Mouse (Mus musculus) left cerebral cortex, postnatal 4 days (tissue): ENCODE measurements around the gene Rab11fip3. TPM values are rescaled to one million over a fixed set of nuclear protein-coding genes. Genes with fewer than 3 reads are reported as not detected.

Source experiments
- DNase-seq: peaks from one replicate; pipeline ENCODE4 v3.0.0-alpha.2; 2022
- intact Hi-C: fragments of 180-260 bp; cut with DNase I; formaldehyde crosslinking; loops from one replicate; pipeline ENCODE4 v1.15.1; 2025
- total RNA-seq, 2 experiments: library from RNA; stranded (reverse); gene quantifications; 2 replicates each; pipeline ENCODE4 v1.2.3; 2021

Rab11fip3 gene
- total RNA-seq, 2 experiments from 2014 or later = 79.6 to 82.5 TPM

DNA sequence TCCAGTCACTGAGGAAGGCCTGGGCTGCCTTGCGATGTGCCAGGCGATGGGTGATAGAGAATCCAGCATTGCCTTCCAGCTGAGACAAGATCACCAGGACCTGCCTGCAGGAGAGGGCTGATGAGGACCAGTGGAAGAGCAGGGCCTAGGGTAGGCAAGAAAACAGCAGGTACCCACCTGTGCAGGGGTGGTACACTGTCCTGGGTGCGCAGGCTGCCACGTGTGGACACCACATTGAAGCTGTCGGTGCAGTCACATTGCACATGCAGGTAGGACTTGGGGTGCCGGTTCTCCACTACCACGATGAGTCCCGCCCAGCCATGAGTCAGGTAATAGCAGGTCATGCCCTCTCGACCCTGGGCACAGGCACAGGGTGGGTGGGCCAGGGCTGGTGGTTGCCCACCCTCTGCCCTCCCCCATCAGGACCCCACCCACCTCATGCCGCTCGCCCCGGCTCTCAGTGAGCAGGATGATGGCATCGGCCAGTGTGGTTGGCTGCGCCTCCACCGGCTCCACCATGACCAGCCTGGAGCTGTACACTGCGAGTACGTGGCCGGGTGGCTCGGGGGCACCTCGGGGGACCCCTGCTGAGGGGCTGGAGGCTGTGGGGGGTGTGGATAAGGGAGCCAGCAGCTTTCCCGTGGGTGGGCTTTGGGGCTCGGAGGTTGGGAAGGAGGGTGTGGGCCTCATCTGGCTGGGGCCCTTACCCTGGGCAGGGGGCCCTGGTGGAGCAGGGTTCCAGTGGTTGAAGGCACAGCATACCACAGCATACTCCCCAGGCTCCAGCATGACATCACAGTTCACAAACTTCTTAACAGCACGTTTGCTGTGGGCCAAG is 109.5 kb downstream of the Rab11fip3 start:
- intact Hi-C loops = no loop called here
- no peak for DNase-seq

DNA sequence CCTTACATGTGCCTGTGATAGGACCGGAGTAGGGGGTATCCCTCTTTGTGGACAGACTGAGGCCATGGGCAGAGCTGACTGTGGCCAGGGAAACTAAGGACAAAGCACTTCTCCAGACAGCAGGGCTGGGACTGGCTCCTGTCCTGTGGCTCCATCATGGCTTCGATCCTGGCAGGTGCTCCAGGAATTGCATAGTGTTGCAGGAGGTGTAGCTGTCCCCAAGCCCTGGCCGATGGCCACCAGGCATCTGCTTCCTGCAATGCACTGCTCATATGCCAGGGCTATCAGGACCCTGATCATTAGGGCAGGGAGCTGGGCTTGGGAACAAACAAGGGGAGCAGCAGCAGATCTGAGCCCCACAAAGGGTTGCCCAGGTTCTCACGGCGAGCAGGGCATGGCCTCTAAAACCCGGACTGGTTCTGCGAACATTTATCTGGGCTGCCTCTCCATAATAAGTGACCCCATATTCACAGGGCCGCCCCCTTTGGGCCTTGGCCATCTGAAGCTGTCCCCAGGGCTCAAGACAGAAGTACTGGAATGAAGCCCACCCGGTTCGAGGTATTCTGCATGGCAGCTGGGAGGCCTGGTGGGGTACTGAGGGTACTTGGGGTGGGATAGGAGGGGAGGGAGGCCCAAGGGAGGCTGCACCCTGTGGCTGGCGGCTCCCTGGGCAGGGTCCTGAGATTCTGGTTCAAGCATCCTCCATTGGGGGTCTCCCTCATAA is 110.4 kb downstream of the Rab11fip3 start:
- peak; percentile 69 for DNase-seq
- intact Hi-C loops = no loop called here

GRCm38 (mm10) chr17:25957586-25958051 is 111.7 kb downstream of the Rab11fip3 start:
- intact Hi-C loops = no loop called here
- DNase-seq = peak; percentile 93

DNA sequence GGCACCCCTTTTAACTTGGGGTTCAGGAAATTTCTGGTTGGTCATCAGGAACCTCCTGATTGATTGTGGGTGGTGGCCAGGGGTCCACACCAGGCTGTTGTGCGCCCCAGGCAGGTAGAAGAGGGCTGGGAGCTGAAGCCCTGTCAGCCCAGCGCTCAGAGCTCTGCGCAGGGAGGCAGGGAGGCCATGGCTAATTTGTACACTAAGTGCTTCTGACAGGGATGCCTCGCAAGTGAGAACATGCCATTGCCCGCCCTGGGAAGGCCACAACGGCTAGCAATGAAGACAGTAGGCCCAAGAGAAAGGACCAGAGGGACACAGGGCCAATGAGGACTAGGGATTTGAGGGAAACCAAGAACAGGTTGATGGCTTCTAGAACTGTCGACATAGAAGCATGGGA is 112.7 kb downstream of the Rab11fip3 start:
- intact Hi-C loops = no loop called here
- DNase-seq = peak; percentile 58

GRCm38 (mm10) chr17:25956201-25956600 is 113.2 kb downstream of the Rab11fip3 start:
- DNase-seq = peak; percentile 89
- intact Hi-C loops = no loop called here

DNA sequence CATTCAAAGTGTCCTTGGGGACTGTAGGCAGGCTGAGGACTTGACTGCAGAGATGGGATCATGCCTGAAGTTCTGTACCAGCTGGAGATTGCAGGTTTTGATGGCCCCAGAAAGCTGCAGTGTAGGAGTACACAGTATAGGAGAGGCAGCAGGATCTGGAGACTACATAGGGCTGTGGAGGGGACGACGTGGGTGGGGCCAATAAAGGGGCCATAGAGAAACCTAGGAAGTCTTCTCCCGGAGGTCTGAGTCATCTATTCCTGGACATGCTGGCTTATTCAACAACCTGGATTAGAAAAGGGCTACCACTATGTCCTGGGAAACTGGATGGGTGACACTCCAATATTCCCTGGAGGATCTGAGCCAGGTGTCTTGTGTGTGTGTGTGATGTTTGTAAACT is 113.6 kb downstream of the Rab11fip3 start:
- intact Hi-C loops = no loop called here
- no peak for DNase-seq

DNA sequence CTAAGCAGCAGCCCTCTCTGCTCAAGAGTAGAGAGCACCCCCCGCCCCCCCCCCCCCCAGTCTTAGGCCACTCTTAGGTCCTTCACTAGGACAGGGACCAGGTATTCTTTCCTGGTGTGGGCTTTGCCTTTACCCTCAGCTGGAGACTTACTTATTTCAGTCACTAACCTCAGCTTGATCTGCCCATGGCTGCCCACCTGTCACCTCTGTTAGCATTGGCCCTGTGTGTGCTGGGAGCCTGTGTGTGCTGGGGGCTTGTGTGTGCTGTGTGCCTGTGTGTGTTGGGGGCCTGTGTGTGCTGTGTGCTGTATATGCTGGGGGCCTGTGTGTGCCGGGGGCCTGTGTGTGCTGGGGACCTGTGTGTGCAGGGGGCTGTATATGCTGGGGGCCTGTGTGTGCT is 114.7 kb downstream of the Rab11fip3 start:
- no peak for DNase-seq
- intact Hi-C loops = no loop called here

- intact Hi-C loops = no loop called here
- peak; percentile 69 for DNase-seq
Observed at GRCm38 (mm10) chr17:25953161-25953560, 116.2 kb downstream of the Rab11fip3 start.

GRCm38 (mm10) chr17:25951803-25952623 is 117.3 kb downstream of the Rab11fip3 start, which contains the start of gene A930017K11Rik:
A930017K11Rik (minus strand) TSS chr17:25952565.
- intact Hi-C loops = no loop called here
- no peak for DNase-seq

DNA sequence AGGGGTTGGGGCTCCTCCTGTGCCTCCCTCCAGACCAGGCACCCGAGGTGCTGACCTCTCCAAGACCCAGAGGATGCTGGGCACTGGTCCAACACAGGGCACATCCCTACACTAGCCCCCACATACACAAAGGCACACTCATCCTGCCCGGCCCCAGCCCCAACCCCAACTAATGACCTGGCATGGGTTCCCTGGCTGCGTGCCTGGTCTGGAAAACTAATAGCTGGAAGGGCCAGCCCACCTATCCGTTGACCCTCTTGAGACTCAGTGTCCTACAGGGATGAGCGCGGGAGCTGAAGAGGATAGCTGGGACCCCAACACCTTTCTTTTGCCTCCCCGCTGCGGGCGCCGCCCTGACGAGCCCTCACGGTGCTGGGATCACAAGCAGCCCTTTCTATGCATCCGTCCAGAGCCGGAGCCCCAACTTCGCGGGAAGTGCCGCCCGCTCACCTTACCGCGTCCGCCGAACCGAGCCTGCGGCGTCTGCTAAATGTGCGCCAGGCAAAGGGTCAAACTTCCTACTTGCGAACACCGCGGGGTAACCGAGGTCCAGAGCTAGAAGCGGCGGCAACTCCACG is 118.0 kb downstream of the Rab11fip3 start:
- intact Hi-C loops = no loop called here
- DNase-seq = peak; percentile 67

DNA sequence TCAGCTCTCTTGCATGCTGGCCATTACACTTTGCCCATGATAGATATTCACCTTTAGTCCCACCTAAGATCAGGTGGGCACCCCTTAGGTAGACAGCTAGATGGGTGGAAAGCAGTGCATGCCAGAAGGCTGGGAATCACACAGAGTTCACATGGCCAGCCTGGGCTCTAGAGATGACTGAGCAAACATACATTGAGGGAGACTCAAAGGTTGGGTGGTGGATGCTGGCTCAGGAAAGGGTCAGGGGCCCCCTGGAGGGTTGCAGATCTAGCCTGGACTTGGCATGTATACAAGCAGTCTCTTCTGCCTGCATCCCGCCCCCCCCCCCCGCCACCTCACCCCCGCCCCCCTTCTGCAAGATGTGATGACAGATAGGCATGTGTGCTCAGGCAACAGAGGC is 118.6 kb downstream of the Rab11fip3 start:
- intact Hi-C loops = no loop called here

DNA sequence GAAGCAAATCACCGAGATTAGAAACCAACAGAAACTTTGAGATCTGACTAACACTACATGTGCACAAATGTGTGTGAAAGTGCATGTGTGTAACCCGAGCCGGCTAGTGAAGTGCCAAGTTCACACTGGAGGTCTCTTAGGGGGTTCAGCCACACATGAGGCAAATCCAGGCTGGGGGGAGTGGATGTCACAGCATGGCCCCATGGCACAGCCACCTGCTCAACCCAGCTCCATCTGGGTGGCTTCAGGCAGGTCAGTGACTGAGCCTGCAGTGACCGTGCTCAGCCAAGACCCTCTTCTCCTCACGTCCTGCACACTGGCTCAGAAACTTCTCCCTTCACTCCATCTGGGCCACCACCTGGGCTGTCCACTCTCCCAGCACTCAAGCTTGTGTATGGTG is 119.4 kb downstream of the Rab11fip3 start:
- intact Hi-C loops = no loop called here

More for the DNA sequence above, 118.6 kb downstream of the Rab11fip3 start:
- no peak for DNase-seq

DNA sequence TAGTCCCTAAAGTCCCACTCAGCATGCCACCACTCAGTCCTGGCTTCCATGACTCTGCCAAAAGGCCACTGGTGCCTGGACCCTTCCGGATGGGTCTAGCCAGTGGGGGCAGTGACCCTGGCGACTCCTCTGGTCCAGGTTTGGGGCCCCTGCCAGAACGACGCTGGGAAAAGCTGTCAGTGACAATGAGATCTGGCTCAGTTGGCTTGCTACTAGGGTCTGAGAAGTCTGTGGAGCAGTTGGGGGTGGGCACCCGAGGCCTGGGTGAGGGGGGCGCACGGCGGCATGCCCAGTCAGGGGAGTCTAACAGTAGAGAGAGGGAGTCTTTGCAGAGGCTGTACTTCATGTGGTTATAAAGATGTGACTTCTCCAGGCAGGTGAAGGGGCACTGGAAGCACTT is 121.3 kb downstream of the Rab11fip3 start:
- intact Hi-C loops = no loop called here

More for the DNA sequence above, 119.4 kb downstream of the Rab11fip3 start:
- peak; percentile 61 for DNase-seq

GRCm38 (mm10) chr17:25947576-25947975 is 121.8 kb downstream of the Rab11fip3 start:
- intact Hi-C loops = no loop called here
- no peak for DNase-seq

More for the DNA sequence above, 121.3 kb downstream of the Rab11fip3 start:
- DNase-seq = peak; percentile 55

- DNase-seq = no peak
- intact Hi-C loops = no loop called here
Observed at GRCm38 (mm10) chr17:25946891-25947290, 122.5 kb downstream of the Rab11fip3 start.

DNA sequence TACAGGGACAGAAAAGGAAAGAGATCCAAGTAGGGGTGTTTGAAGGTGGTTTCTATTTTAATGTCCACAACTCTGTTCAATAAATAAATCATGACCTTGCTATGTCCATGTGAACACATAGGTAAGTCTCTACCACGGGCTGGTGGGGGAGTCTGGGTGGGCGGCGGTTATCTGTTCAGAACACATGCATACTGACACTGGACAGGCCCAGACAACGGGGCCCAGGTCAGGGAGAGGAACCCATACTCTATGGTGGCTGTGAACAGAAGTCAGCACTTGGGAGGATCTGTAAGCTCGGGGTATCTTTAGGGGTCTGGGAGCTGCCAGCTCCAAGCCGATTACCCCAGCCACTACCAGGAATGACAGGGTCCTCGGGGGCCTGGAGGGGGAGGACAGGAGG is 123.0 kb downstream of the Rab11fip3 start:
- intact Hi-C loops = no loop called here

GRCm38 (mm10) chr17:25945517-25946155 is 123.7 kb downstream of the Rab11fip3 start:
- no peak for DNase-seq
- intact Hi-C loops = no loop called here

More for the DNA sequence above, 123.0 kb downstream of the Rab11fip3 start:
- no peak for DNase-seq

DNA sequence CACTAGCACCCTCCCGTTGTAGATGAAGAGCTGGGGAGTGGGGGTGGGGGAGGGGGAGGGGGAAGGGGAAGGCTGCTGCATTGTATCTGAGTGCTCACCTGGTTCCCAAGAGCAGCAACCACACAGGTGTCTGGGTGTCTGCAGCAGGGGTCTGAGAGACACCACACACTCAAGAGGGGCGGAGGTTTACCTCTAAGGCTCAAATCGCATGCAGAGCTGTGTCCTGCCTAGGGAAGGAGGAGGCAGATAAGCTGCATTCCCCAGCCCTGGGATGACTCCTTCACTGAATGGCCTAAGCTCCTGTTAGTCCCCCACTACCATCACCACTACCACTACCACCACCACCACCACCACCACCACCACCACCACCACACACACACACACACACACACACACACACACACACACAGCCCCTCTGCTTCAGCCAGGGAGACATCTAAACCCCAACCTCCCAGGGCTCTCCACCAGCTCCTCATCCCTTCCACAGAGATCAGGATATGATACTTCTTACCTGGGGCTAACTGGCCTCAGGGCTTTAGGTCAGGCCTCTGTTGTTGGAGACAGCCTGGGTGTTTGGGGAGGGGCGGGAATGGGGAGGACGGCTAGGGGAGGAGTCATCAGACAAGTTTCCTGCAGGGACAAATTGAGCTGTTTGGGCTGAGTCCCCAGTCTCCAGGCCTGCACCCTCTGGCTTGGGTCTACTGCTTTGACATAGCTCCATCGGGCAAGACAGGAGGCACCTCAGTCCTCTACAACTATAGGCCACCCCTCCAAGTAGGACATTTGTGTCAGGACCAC is 124.8 kb downstream of the Rab11fip3 start, which contains the start of the genes Pigq and Nhlrc4:
Gene Pigq, minus strand, starts transcription at position 571 of the 798 bp plus-strand sequence.
Gene Nhlrc4, minus strand, starts transcription at position 596 of the 798 bp plus-strand sequence.
- no peak for DNase-seq
- intact Hi-C loops = no loop called here

GRCm38 (mm10) chr17:25943769-25944168 is 125.6 kb downstream of the Rab11fip3 start:
- no peak for DNase-seq
- intact Hi-C loops = no loop called here
